ENCODE assay signal across 17 mouse cellular contexts in genomic region chr1:193422886-193423285, GRCm38 (mm10). TPM values are rescaled to one million over a fixed set of nuclear protein-coding genes. Genes with fewer than 3 reads are reported as not detected.
A peak's percentile ranks its signal among the peaks of the same experiment; 100 is the strongest.
DNase-seq lines count a peak whose midpoint lies in the region; ATAC-seq lines count a peak whose summit lies in the region.
"Had no signal": no experiment of that assay in that cellular context is flagged by ENCODE, and none has a peak within 500 bp of the region (broad histone marks: within the 10 kb centered on the region; RNA-seq: fewer than 3 reads in every experiment).

No protein-coding gene starts in this region.

- no peak overlapping the region for H3K4me2 ChIP-seq in kidney, embryonic 14.5 days (replicated peaks; ENCODE audit: low read depth, low read length)
- H3K4me2 ChIP-seq in embryonic facial prominence, embryonic 12.5 days (replicated peaks), result no peak overlapping the region
- no peak overlapping the region for H3K4me2 ChIP-seq in hindbrain, embryonic 14.5 days (replicated peaks)
- H3K4me2 ChIP-seq in midbrain, embryonic 11.5 days, result no peak overlapping the region
- H3K4me2 ChIP-seq: forebrain, embryonic 15.5 days had no signal

- no peaks in the 10 kb centered on the region for H3K36me3 ChIP-seq in kidney, embryonic 14.5 days (ENCODE audit: control insufficient read depth, insufficient read depth, low read length)
- H3K36me3 ChIP-seq in embryonic facial prominence, embryonic 12.5 days, result no peaks in the 10 kb centered on the region
- H3K36me3 ChIP-seq in hindbrain, embryonic 14.5 days (replicated peaks; ENCODE audit: control insufficient read depth, insufficient read depth), result no peaks in the 10 kb centered on the region
- H3K36me3 ChIP-seq in midbrain, embryonic 11.5 days (ENCODE audit: control insufficient read depth, insufficient read depth, low read length), result no peaks in the 10 kb centered on the region
- H3K36me3 ChIP-seq: forebrain, embryonic 15.5 days had no signal

- H3K9me3 ChIP-seq in kidney, embryonic 14.5 days (ENCODE audit: control insufficient read depth, low read length), result no peaks in the 10 kb centered on the region
- H3K9me3 ChIP-seq in embryonic facial prominence, embryonic 12.5 days, result no peaks in the 10 kb centered on the region
- no peaks in the 10 kb centered on the region for H3K9me3 ChIP-seq in hindbrain, embryonic 14.5 days (ENCODE audit: control insufficient read depth, low read length)
- no peaks in the 10 kb centered on the region for H3K9me3 ChIP-seq in midbrain, embryonic 11.5 days (ENCODE audit: control insufficient read depth, low read length)
- H3K9me3 ChIP-seq: forebrain, embryonic 15.5 days had no signal

- no peak overlapping the region for H3K4me3 ChIP-seq in kidney, embryonic 14.5 days (ENCODE audit: low read length)
- H3K4me3 ChIP-seq in embryonic facial prominence, embryonic 12.5 days, result no peak overlapping the region
- H3K4me3 ChIP-seq in hindbrain, embryonic 14.5 days (replicated peaks; ENCODE audit: low read length), result no peak overlapping the region
- no peak overlapping the region for H3K4me3 ChIP-seq in midbrain, embryonic 11.5 days (ENCODE audit: low read depth, low read length)
- H3K4me3 ChIP-seq: forebrain, embryonic 15.5 days had no signal

- 0 out of 2 replicates have a peak, but pooled peaks have one; percentile 55 for ATAC-seq in kidney, embryonic 14.5 days (ENCODE audit: low FRiP score, low TSS enrichment)
- ATAC-seq in embryonic facial prominence, embryonic 12.5 days (ENCODE audit: insufficient number of reproducible peaks, insufficient read depth, low FRiP score, low TSS enrichment), result peak; percentile 57; the same call in 1 of the 2 replicates
- peak; percentile 21; the same call in 1 of the 2 replicates for ATAC-seq in hindbrain, embryonic 14.5 days (ENCODE audit: low FRiP score)
- 0 out of 2 replicates have a peak, but pooled peaks have one; percentile 10 for ATAC-seq in midbrain, embryonic 11.5 days (ENCODE audit: low FRiP score)

- DNase-seq in kidney, postnatal 36 days, result no peak
- no peak for DNase-seq in hindbrain, embryonic 14.5 days (ENCODE audit: low spot score)
- DNase-seq in midbrain, embryonic 11.5 days (ENCODE audit: low spot score, missing footprints), result no peak
- DNase-seq in adrenal gland, adult (ENCODE audit: inconsistent age in 2 of 2, low spot score in 1 of 2), result no peak
- DNase-seq in right cerebral cortex, postnatal 4 days, result no peak
- DNase-seq in gastrocnemius, postnatal 4 days (ENCODE audit: low spot score in 2 of 2), result no peak
- DNase-seq: adrenal gland, postnatal 10 days; gastrocnemius, postnatal 36 days; left cerebral cortex, postnatal 4 days; spleen, adult 18-20 months; thymus, postnatal 36 days had no signal

- peaks cover 12% of the 10 kb centered on the region for H3K4me1 ChIP-seq in kidney, embryonic 14.5 days (ENCODE audit: control insufficient read depth, insufficient read depth, low read length)
- 0 out of 2 replicates have a peak, but pooled peaks cover 7% of the 10 kb centered on the region for H3K4me1 ChIP-seq in embryonic facial prominence, embryonic 12.5 days
- H3K4me1 ChIP-seq in hindbrain, embryonic 14.5 days (replicated peaks; ENCODE audit: control insufficient read depth, insufficient read depth, low read length), result peaks cover 37% of the 10 kb centered on the region
- H3K4me1 ChIP-seq in midbrain, embryonic 11.5 days (ENCODE audit: control insufficient read depth, insufficient read depth, low read length), result 0 out of 2 replicates have a peak, but pooled peaks cover 2% of the 10 kb centered on the region

- no peaks in the 10 kb centered on the region for H3K27me3 ChIP-seq in kidney, embryonic 14.5 days (ENCODE audit: control insufficient read depth, insufficient read depth, low read length)
- no peaks in the 10 kb centered on the region for H3K27me3 ChIP-seq in embryonic facial prominence, embryonic 12.5 days
- H3K27me3 ChIP-seq in hindbrain, embryonic 14.5 days (ENCODE audit: control insufficient read depth, insufficient read depth, low read length), result no peaks in the 10 kb centered on the region
- H3K27me3 ChIP-seq in midbrain, embryonic 11.5 days (ENCODE audit: control insufficient read depth, insufficient read depth, low read length), result no peaks in the 10 kb centered on the region

- H3K27ac ChIP-seq in kidney, embryonic 14.5 days (ENCODE audit: low read depth, low read length), result peak overlapping the region; percentile 47; the same call in 1 of the 2 replicates
- no peak overlapping the region for H3K27ac ChIP-seq in embryonic facial prominence, embryonic 12.5 days
- H3K27ac ChIP-seq in hindbrain, embryonic 14.5 days, result no peak overlapping the region
- peak overlapping the region; percentile 15; the same call in 1 of the 2 replicates for H3K27ac ChIP-seq in midbrain, embryonic 11.5 days (ENCODE audit: low read depth, low read length)
- H3K27ac ChIP-seq: macrophage had no signal

- no peak overlapping the region for H3K9ac ChIP-seq in kidney, embryonic 14.5 days (ENCODE audit: low read depth, low read length)
- no peak overlapping the region for H3K9ac ChIP-seq in embryonic facial prominence, embryonic 12.5 days
- H3K9ac ChIP-seq in hindbrain, embryonic 14.5 days, result no peak overlapping the region
- no peak overlapping the region for H3K9ac ChIP-seq in midbrain, embryonic 11.5 days (ENCODE audit: low read length)
- H3K9ac ChIP-seq: forebrain, embryonic 15.5 days had no signal

- WGBS in kidney, embryonic 14.5 days, result 59% methylated on average over 1 of the region's 1 CpGs
- WGBS in embryonic facial prominence, embryonic 12.5 days, result 67% methylated on average over 1 of the region's 1 CpGs
- WGBS in hindbrain, embryonic 14.5 days, result 44% methylated on average over 1 of the region's 1 CpGs
- WGBS in midbrain, embryonic 11.5 days, result 75% methylated on average over 1 of the region's 1 CpGs

RNA-seq across cellular contexts. Expression of gene Camk1g, which starts 52.8 kb away (rescaled TPM):
- polyA plus RNA-seq in kidney, embryonic 14.5 days (2014; fragmentation: Nextera tagmentation; extraction: Ambion mirVana), result 10.2 and 13.4 TPM in 2 replicates
- 24.4 and 26.3 TPM in 2 replicates for polyA plus RNA-seq in embryonic facial prominence, embryonic 12.5 days (2016; fragmentation: Nextera tagmentation; extraction: Ambion mirVana)
- 39.9 and 45.2 TPM in 2 replicates for polyA plus RNA-seq in hindbrain, embryonic 14.5 days (2014; fragmentation: Nextera tagmentation; extraction: Ambion mirVana)
- polyA plus RNA-seq in midbrain, embryonic 11.5 days (2014; fragmentation: Nextera tagmentation; extraction: Ambion mirVana), result 17.1 and 20.1 TPM in 2 replicates
- total RNA-seq in gastrocnemius, postnatal 4 days (2021), result 1 to 10 TPM; 1.0 to 1.2 TPM
- total RNA-seq: hematopoietic stem cell, adult 5-6 weeks; neutrophil, adult 5-6 weeks had no signal
- polyA plus RNA-seq: macrophage had no signal

Comparison
In these comparisons a context has a peak if more than half of its experiments do, and no peak if none do; other contexts are left out.
1. H3K27ac ChIP-seq: peak in kidney, embryonic 14.5 days (single experiment) and midbrain, embryonic 11.5 days (single experiment); none in embryonic facial prominence, embryonic 12.5 days (single experiment) and hindbrain, embryonic 14.5 days (single experiment).
2. Peak in every context shown above with its lines, with median percentiles within 50 percentile points of each other: ATAC-seq.